Mouse (Mus musculus) embryonic facial prominence, embryonic 12.5 days (tissue): ENCODE data around the gene Kdm2b. TPM values are rescaled to one million over a fixed set of nuclear protein-coding genes. Genes with fewer than 3 reads are reported as not detected.

Experiments
- ATAC-seq: fragments of 200-750 bp; cut with Nextera tagmentation; 2 replicates; pipeline ENCODE4 v1.8.0; 2017; ENCODE audit not compliant: insufficient number of reproducible peaks, insufficient read depth, low FRiP score, low TSS enrichment
- H3K27ac ChIP-seq: fragments of 300-500 bp; sonication (generic); 2 replicates; pipeline ENCODE4 v1.5.1; 2016; ENCODE audit warnings: mild to moderate bottlenecking
- H3K27me3 ChIP-seq: fragments of 300-500 bp; sonication (generic); 2 replicates; pipeline ENCODE4 v1.6.1; 2016; ENCODE audit warnings: mild to moderate bottlenecking, moderate library complexity
- H3K36me3 ChIP-seq: fragments of 300-500 bp; sonication (generic); 2 replicates; pipeline ENCODE4 v1.6.1; 2016; ENCODE audit warnings: mild to moderate bottlenecking
- H3K4me1 ChIP-seq: fragments of 300-500 bp; sonication (generic); 2 replicates; pipeline ENCODE4 v1.6.1; 2016
- H3K4me2 ChIP-seq: fragments of 300-500 bp; sonication (generic); replicated peaks from 2 replicates; pipeline ENCODE4 v1.6.1; 2016; ENCODE audit warnings: mild to moderate bottlenecking, moderate library complexity
- H3K4me3 ChIP-seq: fragments of 300-500 bp; sonication (generic); 2 replicates; pipeline ENCODE4 v1.5.1; 2016; ENCODE audit warnings: mild to moderate bottlenecking
- H3K9ac ChIP-seq: fragments of 300-500 bp; sonication (generic); 2 replicates; pipeline ENCODE4 v1.6.1; 2016; ENCODE audit warnings: mild to moderate bottlenecking, moderate library complexity
- H3K9me3 ChIP-seq: fragments of 300-500 bp; sonication (generic); 2 replicates; pipeline ENCODE4 v1.6.1; 2016; ENCODE audit warnings: mild to moderate bottlenecking, moderate library complexity
- WGBS: fragments of 180-500 bp; shearing (Covaris S2); methylation state at CpG from one replicate; pipeline ENCODE4 v1.1.7; 2016; 5-methylcytosine and 5-hydroxymethylcytosine counted together
- polyA plus RNA-seq: library from polyadenylated mRNA; unstranded; fragments of >200 nt; fragmentation: Nextera tagmentation; extraction: Ambion mirVana; gene quantifications from 2 replicates; pipeline ENCODE4 v1.2.1, GENCODE M21; 2016

Kdm2b gene
- polyA plus RNA-seq, 1 experiment from 2014 or later: 84.4 TPM

- WGBS: 14% methylated on average over 4 of the region's 4 CpGs
- Histone ChIP-seq H3K4me2 (no peak overlapping the region), H3K9me3 (no peaks in the 10 kb centered on the region), H3K36me3 (no peaks in the 10 kb centered on the region), H3K9ac (no peak overlapping the region), H3K4me3 (no peak overlapping the region), H3K4me1 (no peaks in the 10 kb centered on the region), H3K27ac (no peak overlapping the region), H3K27me3 (no peaks in the 10 kb centered on the region)
- no peak for ATAC-seq
Measured at GRCm38 (mm10) chr5:122968322-122968721, 21.3 kb downstream of the Kdm2b start.

DNA sequence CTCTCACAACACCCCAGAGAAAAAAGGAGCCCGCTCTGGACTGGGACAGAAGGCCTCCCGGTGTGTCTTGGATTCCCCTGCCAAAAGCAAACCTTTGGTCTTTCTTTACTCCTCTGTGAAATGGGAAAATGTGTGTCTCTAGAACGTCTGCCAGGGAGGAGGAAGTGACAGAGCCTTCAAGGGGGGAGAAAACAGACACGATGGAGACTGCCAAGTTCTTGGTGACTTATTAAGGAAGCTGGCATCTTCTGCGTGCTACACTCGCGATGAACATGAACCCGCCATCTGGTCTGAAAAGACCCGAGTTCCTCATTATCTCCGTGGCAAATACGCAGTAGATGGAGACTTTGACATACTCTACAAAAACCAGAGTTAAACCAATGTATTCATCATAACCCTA, 24.2 kb downstream of the Kdm2b start:
- Histone ChIP-seq H3K4me2 (no peak overlapping the region), H3K9me3 (no peaks in the 10 kb centered on the region), H3K9ac (no peak overlapping the region), H3K36me3 (0 out of 2 replicates have a peak, but pooled peaks cover 5% of the 10 kb centered on the region), H3K27ac (no peak overlapping the region), H3K4me1 (no peaks in the 10 kb centered on the region), H3K4me3 (no peak overlapping the region), H3K27me3 (no peaks in the 10 kb centered on the region)
- no peak for ATAC-seq
- 90% methylated on average over 11 of the region's 11 CpGs for WGBS

GRCm38 (mm10) chr5:122964853-122965252, 24.8 kb downstream of the Kdm2b start:
- H3K27me3 ChIP-seq: no peaks in the 10 kb centered on the region

DNA sequence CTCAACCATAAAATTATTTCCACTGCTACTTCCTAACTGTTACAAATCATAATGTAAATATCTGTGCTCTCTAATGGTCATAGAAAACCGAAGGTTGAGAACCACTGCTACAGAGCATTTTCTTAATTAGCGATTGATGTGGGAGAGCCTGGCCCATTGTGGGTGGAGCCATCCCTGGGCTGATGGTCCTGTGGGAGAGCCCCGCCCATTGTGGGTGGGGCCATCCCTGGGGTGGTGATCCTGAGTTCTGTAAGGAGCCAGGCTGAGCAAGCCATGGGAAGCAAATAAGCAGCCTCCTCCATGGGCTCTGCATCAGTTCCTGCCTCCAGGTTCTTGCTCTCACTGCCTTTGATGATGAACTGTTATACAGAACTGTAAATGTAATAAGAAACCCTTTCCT, 27.7 kb downstream of the Kdm2b start:
- Histone ChIP-seq H3K36me3 (0 out of 2 replicates have a peak, but pooled peaks cover 5% of the 10 kb centered on the region), H3K4me1 (peaks cover 8% of the 10 kb centered on the region; the same call in 1 of the 2 replicates), H3K27ac (no peak overlapping the region), H3K9ac (no peak overlapping the region), H3K27me3 (no peaks in the 10 kb centered on the region), H3K4me3 (no peak overlapping the region), H3K4me2 (no peak overlapping the region), H3K9me3 (no peaks in the 10 kb centered on the region)
- 54% methylated on average over 3 of the region's 3 CpGs for WGBS
- no peak for ATAC-seq

More at GRCm38 (mm10) chr5:122964853-122965252, 24.8 kb downstream of the Kdm2b start:
- H3K36me3 ChIP-seq: 0 out of 2 replicates have a peak, but pooled peaks cover 5% of the 10 kb centered on the region
- no peak overlapping the region for H3K27ac ChIP-seq
- H3K4me1 ChIP-seq: no peaks in the 10 kb centered on the region
- WGBS: 82% methylated on average over 6 of the region's 6 CpGs
- H3K9me3 ChIP-seq: no peaks in the 10 kb centered on the region
- H3K9ac ChIP-seq: no peak overlapping the region
- no peak for ATAC-seq
- no peak overlapping the region for H3K4me3 ChIP-seq
- no peak overlapping the region for H3K4me2 ChIP-seq

DNA sequence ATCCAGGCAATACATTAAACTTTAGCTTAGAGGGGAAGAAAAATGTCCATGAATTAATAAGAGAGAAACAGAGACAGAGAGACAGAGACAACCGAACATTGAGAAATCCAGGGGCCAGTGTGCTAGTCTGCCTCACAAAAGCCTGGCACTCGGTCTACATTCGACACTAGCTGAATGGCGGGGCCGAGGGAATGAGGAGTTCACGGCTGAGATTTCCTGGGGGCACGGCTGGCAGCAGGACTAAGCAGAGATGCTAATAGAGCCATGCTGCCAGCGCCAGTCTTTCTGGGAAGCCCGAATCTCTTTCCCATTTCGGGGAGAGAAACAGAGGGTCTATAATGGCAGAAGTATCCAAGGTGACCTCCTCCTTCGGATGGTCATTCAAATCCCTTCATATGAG, 30.2 kb downstream of the Kdm2b start:
- Histone ChIP-seq H3K9ac (no peak overlapping the region), H3K9me3 (no peaks in the 10 kb centered on the region), H3K27ac (no peak overlapping the region), H3K36me3 (0 out of 2 replicates have a peak, but pooled peaks cover 5% of the 10 kb centered on the region), H3K27me3 (peaks cover 3% of the 10 kb centered on the region; the same call in 1 of the 2 replicates), H3K4me1 (peaks cover 12% of the 10 kb centered on the region; the same call in 1 of the 2 replicates), H3K4me3 (no peak overlapping the region), H3K4me2 (no peak overlapping the region)
- WGBS: 87% methylated on average over 11 of the region's 11 CpGs
- ATAC-seq: no peak

- ATAC-seq: no peak
- 0 out of 2 replicates have a peak, but pooled peaks cover 2% of the 10 kb centered on the region for H3K36me3 ChIP-seq
- no peak overlapping the region for H3K27ac ChIP-seq
- H3K9me3 ChIP-seq: no peaks in the 10 kb centered on the region
- no peak overlapping the region for H3K4me3 ChIP-seq
- 56% methylated on average over 3 of the region's 3 CpGs for WGBS
- H3K4me1 ChIP-seq: peaks cover 29% of the 10 kb centered on the region
- no peak overlapping the region for H3K9ac ChIP-seq
- H3K27me3 ChIP-seq: peaks cover 36% of the 10 kb centered on the region
- no peak overlapping the region for H3K4me2 ChIP-seq
Measured at GRCm38 (mm10) chr5:122956059-122956458, 33.6 kb downstream of the Kdm2b start.

GRCm38 (mm10) chr5:122951913-122952641, 37.5 kb downstream of the Kdm2b start:
- Histone ChIP-seq H3K27ac (no peak overlapping the region), H3K9me3 (no peaks in the 10 kb centered on the region), H3K4me2 (peak overlapping the region; percentile 78), H3K4me1 (peaks cover 34% of the 10 kb centered on the region), H3K36me3 (no peaks in the 10 kb centered on the region), H3K4me3 (peak overlapping the region; percentile 44), H3K27me3 (peaks cover 37% of the 10 kb centered on the region), H3K9ac (peak overlapping the region; percentile 57)
- WGBS: 4% methylated on average over 59 of the region's 59 CpGs
- ATAC-seq: no peak

DNA sequence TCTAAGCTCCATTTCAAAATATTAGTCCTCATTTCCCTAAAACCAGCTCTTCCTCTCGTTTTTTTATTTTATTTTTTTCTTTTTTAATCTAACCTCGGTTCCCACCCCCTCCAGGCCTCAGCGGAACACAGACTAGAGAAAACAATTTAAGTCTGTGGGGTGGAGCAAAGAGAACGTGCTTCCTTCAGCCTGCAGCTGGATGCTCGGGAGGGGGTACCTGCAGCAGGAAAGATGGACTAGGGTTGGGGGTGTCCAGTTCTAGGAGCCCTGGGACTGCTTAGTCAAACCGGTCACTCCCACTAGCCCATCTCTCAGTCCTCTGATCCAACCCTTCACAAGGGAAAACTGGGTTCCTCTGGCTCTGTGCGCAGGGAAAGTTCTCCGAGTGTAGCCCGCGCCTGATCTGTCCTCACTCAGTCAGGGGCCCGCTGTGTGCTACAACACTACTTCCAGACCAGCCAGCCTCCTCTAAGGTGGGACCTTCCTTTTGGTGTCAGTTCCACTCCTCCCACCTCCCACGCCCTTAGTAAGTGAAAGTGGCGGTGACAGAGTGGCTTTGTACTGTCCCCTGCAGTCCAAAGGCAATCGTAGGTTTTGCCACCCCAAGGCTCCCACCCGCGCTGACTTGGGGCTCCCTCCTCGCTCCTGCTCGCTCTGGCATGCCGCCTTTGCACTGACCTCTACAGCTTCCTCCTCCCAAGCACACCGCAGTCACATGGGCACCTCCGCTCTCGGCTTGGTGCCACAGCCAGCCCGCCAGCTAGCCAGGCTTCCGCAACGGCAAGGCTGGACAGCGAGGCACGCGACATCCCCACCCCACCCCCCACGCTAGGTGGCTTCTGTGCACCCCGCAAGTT, 38.3 kb downstream of the Kdm2b start:
- H3K27me3 ChIP-seq: peaks cover 37% of the 10 kb centered on the region
- no peak overlapping the region for H3K27ac ChIP-seq
- 7% methylated on average over 30 of the region's 30 CpGs for WGBS
- peak overlapping the region; percentile 78 for H3K4me2 ChIP-seq
- no peaks in the 10 kb centered on the region for H3K9me3 ChIP-seq
- H3K4me3 ChIP-seq: peak overlapping the region; percentile 44
- 0 out of 2 replicates have a peak, but pooled peaks have one; percentile 23 for ATAC-seq
- peaks cover 31% of the 10 kb centered on the region for H3K4me1 ChIP-seq
- H3K36me3 ChIP-seq: peaks cover 6% of the 10 kb centered on the region
- H3K9ac ChIP-seq: peak overlapping the region; percentile 57

DNA sequence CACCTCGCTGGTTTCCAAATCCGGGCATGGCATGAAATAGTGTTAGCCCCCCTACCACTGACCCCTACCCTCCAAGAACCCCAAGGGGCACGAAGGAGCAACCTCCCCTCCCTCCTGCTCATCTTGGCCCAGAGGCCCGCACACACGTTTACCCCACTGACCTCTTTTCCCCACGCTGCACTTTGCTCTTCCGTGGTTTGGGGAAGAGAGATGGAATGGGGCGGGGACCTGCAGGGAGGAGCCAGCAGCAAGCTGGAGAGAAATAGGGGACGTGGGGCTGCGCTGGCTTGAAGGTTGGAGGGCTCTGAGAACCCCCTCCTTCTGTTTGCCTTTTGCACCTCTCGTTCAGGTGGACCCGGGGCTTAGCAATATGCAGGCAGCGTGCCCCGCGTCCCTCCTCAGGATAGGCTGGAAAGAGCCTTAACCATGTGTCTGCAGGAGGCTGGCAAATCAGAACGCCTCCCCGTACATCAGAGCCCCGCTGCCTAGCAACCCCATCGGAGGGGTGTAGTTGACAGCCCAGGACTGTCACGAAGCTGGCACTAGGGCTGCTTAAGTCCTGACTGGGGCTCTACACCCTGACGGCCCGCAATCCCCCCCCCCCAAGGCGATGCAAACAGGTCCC, 39.2 kb downstream of the Kdm2b start:
- Histone ChIP-seq H3K27ac (no peak overlapping the region), H3K9me3 (no peaks in the 10 kb centered on the region), H3K36me3 (peaks cover 6% of the 10 kb centered on the region), H3K27me3 (peaks cover 37% of the 10 kb centered on the region), H3K9ac (no peak overlapping the region), H3K4me2 (peak overlapping the region; percentile 78), H3K4me3 (peak overlapping the region; percentile 44), H3K4me1 (peaks cover 28% of the 10 kb centered on the region)
- peak; percentile 89 for ATAC-seq
- 23% methylated on average over 23 of the region's 23 CpGs for WGBS

DNA sequence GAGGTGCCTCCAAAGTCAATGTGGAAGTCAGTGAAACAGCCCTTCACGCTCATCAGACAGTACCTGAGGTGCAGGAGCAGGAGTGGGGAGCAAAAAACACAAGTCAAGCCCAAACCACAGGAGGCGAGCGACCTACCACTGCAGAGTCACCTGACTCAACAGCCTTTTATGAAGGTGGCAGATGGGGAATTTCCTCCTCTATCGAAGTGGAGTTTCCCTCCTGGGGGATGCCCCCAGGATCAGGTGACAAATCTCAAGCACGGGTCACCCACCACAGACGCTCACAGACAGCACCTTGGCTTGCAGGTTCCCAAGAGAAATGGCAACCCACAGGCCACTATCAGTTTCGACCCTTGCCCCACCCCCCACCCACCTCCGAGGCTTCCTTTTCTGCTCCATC, 40.5 kb downstream of the Kdm2b start:
- peaks cover 31% of the 10 kb centered on the region for H3K27me3 ChIP-seq
- peaks cover 6% of the 10 kb centered on the region for H3K36me3 ChIP-seq
- ATAC-seq: no peak
- H3K4me1 ChIP-seq: peaks cover 28% of the 10 kb centered on the region
- WGBS: 78% methylated on average over 8 of the region's 8 CpGs
- H3K9me3 ChIP-seq: no peaks in the 10 kb centered on the region
- no peak overlapping the region for H3K27ac ChIP-seq
- H3K4me2 ChIP-seq: no peak overlapping the region
- H3K4me3 ChIP-seq: no peak overlapping the region
- no peak overlapping the region for H3K9ac ChIP-seq

GRCm38 (mm10) chr5:122947534-122947933, 42.1 kb downstream of the Kdm2b start:
- H3K4me3 ChIP-seq: no peak overlapping the region
- no peak overlapping the region for H3K9ac ChIP-seq
- no peak overlapping the region for H3K27ac ChIP-seq
- H3K9me3 ChIP-seq: no peaks in the 10 kb centered on the region
- H3K4me2 ChIP-seq: no peak overlapping the region
- H3K27me3 ChIP-seq: peaks cover 15% of the 10 kb centered on the region
- no peak for ATAC-seq
- WGBS: 80% methylated on average over 12 of the region's 12 CpGs
- H3K4me1 ChIP-seq: peaks cover 25% of the 10 kb centered on the region
- H3K36me3 ChIP-seq: peaks cover 6% of the 10 kb centered on the region
